ENCODE assay signal across 13 mouse cellular contexts in the genomic region with DNA sequence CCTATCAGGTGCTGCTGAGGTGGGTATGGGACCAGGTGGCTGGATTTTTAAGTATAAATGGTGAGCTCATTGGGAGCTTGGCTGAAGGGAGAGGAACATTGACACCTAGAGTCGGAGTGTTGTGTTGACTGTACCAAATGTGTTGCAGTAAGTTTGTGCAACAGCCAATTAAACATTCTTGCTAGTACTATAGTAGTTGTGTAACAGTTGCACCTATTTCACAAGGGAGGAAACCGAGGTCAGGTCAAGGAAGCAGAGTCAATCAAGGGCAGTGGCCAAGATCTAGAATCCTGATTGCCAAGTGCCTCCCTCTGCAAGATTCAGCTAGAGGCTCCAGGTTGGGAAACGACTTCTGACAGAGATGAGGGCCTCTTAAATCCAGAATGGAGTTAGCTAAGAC. TPM values are rescaled to one million over a fixed set of nuclear protein-coding genes. Genes with fewer than 3 reads are reported as not detected.
DNase-seq lines count a peak whose midpoint lies in the region; ATAC-seq and TF ChIP-seq lines count a peak whose summit lies in the region.
"Had no signal": no experiment of that assay in that cellular context is flagged by ENCODE, and none has a peak within 500 bp of the region (broad histone marks: within the 10 kb centered on the region; RNA-seq: fewer than 3 reads in every experiment).

No protein-coding gene starts in this region.

- no peaks in the 10 kb centered on the region for H3K9me3 ChIP-seq in liver, embryonic 14.5 days (ENCODE audit: control insufficient read depth, low read length)
- H3K9me3 ChIP-seq: hindbrain, embryonic 12.5 days; limb, embryonic 15.5 days had no signal

- H3K27ac ChIP-seq in liver, embryonic 14.5 days: no peak overlapping the region
- H3K27ac ChIP-seq: hindbrain, embryonic 12.5 days; limb, embryonic 15.5 days had no signal

- H3K4me1 ChIP-seq in liver, embryonic 14.5 days (replicated peaks; ENCODE audit: control insufficient read depth in 2 of 2, insufficient read depth in 2 of 2, low read length in 1 of 2): peaks cover 15 to 22% of the 10 kb centered on the region in 2 experiments
- H3K4me1 ChIP-seq: limb, embryonic 15.5 days had no signal

- 49% methylated on average over 3 of the region's 3 CpGs for WGBS in liver, embryonic 14.5 days (ENCODE audit: insufficient replicate concordance)

- H3K36me3 ChIP-seq in liver, embryonic 14.5 days (replicated peaks; ENCODE audit: control insufficient read depth, insufficient read depth, low read depth): no peaks in the 10 kb centered on the region
- H3K36me3 ChIP-seq: hindbrain, embryonic 12.5 days; limb, embryonic 15.5 days had no signal

- intact Hi-C loops in left cerebral cortex, postnatal 10 days (cut with DNase I): no loop called here

- H3K27me3 ChIP-seq in liver, embryonic 14.5 days (ENCODE audit: control insufficient read depth, insufficient read depth, low read length): no peaks in the 10 kb centered on the region
- H3K27me3 ChIP-seq: hindbrain, embryonic 12.5 days; limb, embryonic 15.5 days had no signal

- no peak overlapping the region for H3K4me3 ChIP-seq in liver, embryonic 14.5 days (ENCODE audit: insufficient read depth in 1 of 2, low read depth in 2 of 2, low read length in 2 of 2)
- H3K4me3 ChIP-seq: hindbrain, embryonic 12.5 days; limb, embryonic 15.5 days had no signal

- DNase-seq in adrenal gland, adult 8-10 months: peak; percentile 57
- no peak for DNase-seq in adrenal gland, adult 18-20 months (ENCODE audit: low spot score in 2 of 2)
- DNase-seq in 416B (ENCODE audit: low read depth): peak; percentile 88
- no peak for DNase-seq in liver, embryonic 14.5 days (ENCODE audit: low read depth in 3 of 3, low spot score in 3 of 3)
- DNase-seq in lung, postnatal 25 days (ENCODE audit: low spot score): peak; percentile 89
- no peak for DNase-seq in cerebellum, adult 18-20 months
- DNase-seq in left cerebral cortex, postnatal 10 days (ENCODE audit: extremely low spot score in 1 of 2, low spot score in 2 of 2): no peak
- DNase-seq: cerebellum, postnatal 25 days; gastrocnemius, postnatal 25 days; kidney, postnatal 25 days had no signal

- 0 out of 2 replicates have a peak, but pooled peaks have one; percentile 2 for ATAC-seq in liver, embryonic 14.5 days (ENCODE audit: insufficient read depth)
- no peak for ATAC-seq in CD4-positive, CD25-positive, alpha-beta regulatory T cell, adult 4 months

- TF ChIP-seq CTCF in liver, embryonic 14.5 days (IDR thresholded peaks at IDR 0.05; ENCODE audit: low read depth): no peak

- no peak overlapping the region for H3K4me2 ChIP-seq in liver, embryonic 14.5 days (ENCODE audit: low read depth)
- H3K4me2 ChIP-seq: hindbrain, embryonic 12.5 days; limb, embryonic 15.5 days had no signal

- TF ChIP-seq EP300 in liver, embryonic 14.5 days (IDR thresholded peaks at IDR 0.05; ENCODE audit: low read depth): no peak

- no peak overlapping the region for H3K9ac ChIP-seq in liver, embryonic 14.5 days (replicated peaks)
- H3K9ac ChIP-seq: hindbrain, embryonic 12.5 days; limb, embryonic 15.5 days had no signal

RNA-seq across cellular contexts. Expression of a gene that starts 49.7 kb away (rescaled TPM):
- 10 to 100 TPM; 12.7 to 17.0 (median 14.6) TPM for total RNA-seq in adrenal gland, adult 8-10 months (2022)
- 10 to 100 TPM; 10.1 to 11.1 TPM for total RNA-seq in adrenal gland, adult 18-20 months (2021)
- 2.2 and 2.3 TPM in 2 replicates for polyA plus RNA-seq in liver, embryonic 14.5 days (2012; rRNA removed)
- polyA plus RNA-seq in liver, embryonic 14.5 days (2014; fragmentation: Nextera tagmentation; extraction: Ambion mirVana): 2.2 and 2.5 TPM in 2 replicates
- total RNA-seq in left cerebral cortex, postnatal 10 days (2021): 1 to 10 TPM; 7.8 to 8.1 TPM
- polyA plus RNA-seq in CD4-positive, CD25-positive, alpha-beta regulatory T cell, adult 4 months (2017; shearing (Covaris generic)): 1 to 10 TPM; 4.6 to 6.4 TPM

Comparison
In these comparisons a context has a peak if more than half of its experiments do, and no peak if none do; other contexts are left out.
1. DNase-seq: peak in adrenal gland, adult 8-10 months (single experiment), 416B (single experiment) and lung, postnatal 25 days (single experiment); none in adrenal gland, adult 18-20 months (0 of 2), liver, embryonic 14.5 days (0 of 3), cerebellum, adult 18-20 months (0 of 2) and left cerebral cortex, postnatal 10 days (0 of 2).